Mouse (Mus musculus): Measurements from ENCODE around the gene Clasp2.

- TF ChIP-seq POLR2A (IDR thresholded peaks at IDR 0.05; ENCODE audit: low read depth, low read length) (no peak), CTCF (IDR thresholded peaks at IDR 0.05; ENCODE audit: borderline replicate concordance, insufficient read depth, low read length) (no peak)
Measured at GRCm38 (mm10) chr9:113932501-113932900, 191.2 kb downstream of the Clasp2 start.

All from embryonic fibroblast, embryonic 13.5 days (primary cell).